Mouse (Mus musculus): ENCODE data around the gene Tmprss11a.

Tmprss11a gene

DNA sequence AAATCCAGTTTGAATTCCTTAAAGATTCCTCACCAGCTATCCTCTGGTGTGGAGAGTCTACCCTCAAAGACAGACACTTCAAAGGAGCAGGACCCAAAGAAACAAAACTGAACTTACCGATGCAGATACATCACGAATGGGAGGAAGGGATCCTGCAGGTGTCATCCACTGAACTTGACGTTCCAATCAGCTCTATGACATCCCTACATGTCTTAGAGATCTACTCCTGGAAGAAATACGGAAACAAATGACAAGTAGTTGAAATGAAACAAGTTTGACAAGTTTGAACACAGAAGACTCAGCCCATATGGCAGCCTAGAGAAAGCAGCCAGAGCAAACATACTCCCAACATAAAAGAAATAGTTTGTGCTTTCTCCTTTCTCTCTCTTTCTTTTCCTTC lies at the start of gene Tmprss11a:
TSS of gene Tmprss11a (minus strand) at position 101 of the 400 bp plus-strand sequence.
- DNase-seq (ENCODE audit: low read depth, low spot score) = no peak

DNA sequence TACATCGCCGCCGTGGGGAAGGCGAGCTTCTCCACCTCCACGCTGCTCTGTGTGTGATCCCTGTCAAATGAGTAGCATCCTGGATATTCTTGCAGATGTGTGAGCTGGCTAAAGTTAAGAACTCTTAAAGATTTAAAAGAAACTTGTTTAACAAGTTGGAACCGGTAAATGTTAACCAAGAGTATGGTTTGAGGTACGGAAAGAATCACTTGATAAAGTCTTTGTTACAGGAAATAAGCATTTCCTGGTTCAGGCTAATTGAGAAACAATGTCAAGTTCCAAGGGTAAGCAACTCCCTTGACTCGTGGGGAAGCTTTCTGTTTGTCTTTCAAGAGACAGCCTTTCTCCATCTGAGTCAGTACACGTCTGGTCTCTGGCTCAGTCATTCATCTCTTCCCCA lies 49.7 kb upstream of the Tmprss11a start, which contains the start of gene Tmprss11g:
TSS of gene Tmprss11g (minus strand) at position 101 of the 400 bp plus-strand sequence.
- DNase-seq (ENCODE audit: low read depth, low spot score) = no peak

DNA sequence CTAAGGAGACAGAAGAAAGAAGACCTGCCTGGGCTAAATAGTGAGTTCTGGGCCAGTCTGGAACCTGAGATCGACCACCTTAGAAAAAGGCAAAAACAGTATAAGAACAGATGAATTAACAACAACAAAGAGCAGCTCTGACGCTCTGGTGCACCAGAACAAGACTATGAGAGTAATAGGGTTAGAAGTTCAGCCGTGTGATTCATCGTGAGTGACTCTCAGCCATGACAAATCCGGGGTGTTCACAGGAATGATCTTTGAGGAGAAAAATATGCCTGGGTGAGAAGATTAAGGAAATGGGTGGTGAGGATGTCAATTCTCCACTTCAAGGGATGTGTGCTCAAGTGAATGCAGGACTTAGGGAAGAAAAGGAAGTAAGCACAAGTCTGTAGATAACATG lies 42.7 kb upstream of the Tmprss11a start:
- no peak for DNase-seq (ENCODE audit: low read depth, low spot score)

DNA sequence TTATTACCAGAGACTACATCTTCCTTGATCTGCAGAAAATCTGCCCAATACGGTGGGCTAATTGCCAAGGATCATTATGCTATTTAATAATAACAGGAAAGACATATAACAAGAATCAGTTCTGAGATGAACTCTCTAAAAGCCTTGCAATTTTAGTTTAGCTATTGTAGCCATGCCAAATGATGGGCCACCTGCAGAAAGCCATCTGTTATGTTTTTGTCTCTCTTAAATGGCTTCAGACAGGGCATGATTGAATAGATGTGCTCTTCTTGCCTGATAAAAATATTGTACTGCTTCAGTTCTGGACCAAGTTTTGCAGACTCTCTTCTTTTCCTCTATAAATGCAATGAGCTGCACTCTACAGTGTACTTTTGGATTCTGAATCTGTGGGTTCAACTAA lies 24.7 kb upstream of the Tmprss11a start:
- no peak for DNase-seq (ENCODE audit: low read depth, low spot score)

DNA sequence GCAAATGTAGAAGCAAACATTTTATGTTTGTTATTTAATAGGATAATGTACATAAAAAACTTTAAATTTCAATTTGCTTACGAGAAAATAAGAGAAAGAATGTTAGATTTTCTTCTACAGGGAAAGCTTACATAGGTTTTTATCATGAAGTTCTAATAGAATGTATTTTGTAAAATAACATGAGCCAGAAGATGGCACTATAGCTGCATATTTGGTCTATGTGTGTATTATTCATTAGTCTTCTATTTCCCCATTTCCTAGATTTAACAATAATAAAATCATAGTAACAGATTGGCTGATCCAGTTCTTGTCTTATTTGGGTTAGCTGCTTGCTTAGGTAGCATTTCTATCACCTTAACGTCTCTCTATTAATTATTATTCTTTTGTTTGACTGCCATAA lies 13.8 kb upstream of the Tmprss11a start:
- DNase-seq (ENCODE audit: low read depth, low spot score) = no peak

DNA sequence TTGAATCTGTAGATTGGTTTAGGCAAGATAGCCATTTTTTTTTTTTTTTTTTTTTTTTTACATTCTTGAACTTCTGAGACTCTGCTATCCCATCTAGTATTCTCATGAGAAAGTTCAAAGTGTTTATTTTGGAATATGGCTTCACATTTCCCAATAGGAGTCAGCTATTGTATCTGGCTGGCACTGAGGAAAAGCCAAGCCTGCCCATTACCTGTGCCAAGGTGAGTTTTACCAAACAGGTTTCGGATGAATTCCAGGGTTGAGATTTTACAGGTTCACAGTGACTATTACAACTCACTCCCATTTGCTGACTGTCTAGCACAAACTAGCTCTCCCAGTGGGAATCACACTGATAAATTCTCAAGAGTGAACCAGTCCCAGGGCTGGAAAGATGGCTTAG lies 13.2 kb upstream of the Tmprss11a start:
- no peak for DNase-seq (ENCODE audit: low read depth, low spot score)

DNA sequence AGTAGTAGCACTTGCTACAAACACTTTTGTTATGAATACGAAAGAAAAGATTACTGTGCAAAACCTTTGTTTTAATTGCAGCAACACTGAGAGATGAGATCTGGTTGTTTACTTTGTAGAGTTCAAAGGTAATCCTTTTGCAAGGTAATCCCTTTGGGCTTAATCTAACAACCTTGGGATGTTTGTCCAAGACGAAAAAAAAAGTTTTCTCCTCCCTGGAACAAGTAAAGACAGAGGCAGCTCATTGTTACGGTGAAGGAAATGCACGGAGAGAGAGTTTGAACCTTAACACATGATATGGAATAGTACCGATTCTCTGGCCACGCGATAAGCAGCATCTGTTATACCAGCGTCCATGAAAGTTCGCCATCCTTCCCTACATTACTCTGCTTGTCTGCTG lies 5.1 kb upstream of the Tmprss11a start:
- no peak for DNase-seq (ENCODE audit: low read depth, low spot score)

DNA sequence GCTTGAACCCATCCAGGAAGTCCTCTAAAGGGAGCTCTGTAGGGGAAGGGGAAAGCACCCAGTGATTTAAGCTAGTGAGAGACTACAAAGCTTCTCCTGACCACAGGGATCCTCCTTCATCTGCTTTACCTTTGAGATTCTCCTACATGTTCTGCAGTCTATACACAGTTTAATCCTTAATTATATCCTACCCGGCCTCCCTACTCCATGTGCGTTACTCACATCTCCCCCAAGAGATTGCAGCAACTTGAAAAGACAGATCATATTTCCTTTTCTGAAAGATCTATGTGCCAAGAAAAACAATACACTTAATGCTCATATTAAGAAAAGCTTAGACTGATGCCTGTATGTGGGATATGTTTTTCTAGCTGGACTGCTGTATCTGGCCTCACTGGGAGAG lies 29.5 kb downstream of the Tmprss11a start:
- no peak for DNase-seq (ENCODE audit: low read depth, low spot score)

DNA sequence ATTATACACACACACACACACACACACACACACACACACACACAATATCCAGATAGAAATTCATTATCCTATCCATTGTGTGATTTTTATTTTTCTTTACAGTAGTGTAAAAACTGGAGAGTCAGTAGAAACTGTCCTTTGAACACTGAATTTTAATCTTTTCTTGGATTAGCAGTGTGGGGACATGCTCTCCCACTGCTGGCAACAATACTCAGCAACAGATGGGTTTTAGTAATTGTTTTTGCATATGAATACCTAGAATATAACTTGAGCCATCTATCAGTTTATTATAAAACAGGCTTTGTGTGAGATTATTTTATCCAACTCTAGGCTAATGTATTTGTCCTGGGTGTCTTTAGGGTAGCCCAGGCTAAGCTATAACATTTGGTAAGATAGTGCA lies 30.2 kb downstream of the Tmprss11a start:
- DNase-seq (ENCODE audit: low read depth, low spot score) = no peak

DNA sequence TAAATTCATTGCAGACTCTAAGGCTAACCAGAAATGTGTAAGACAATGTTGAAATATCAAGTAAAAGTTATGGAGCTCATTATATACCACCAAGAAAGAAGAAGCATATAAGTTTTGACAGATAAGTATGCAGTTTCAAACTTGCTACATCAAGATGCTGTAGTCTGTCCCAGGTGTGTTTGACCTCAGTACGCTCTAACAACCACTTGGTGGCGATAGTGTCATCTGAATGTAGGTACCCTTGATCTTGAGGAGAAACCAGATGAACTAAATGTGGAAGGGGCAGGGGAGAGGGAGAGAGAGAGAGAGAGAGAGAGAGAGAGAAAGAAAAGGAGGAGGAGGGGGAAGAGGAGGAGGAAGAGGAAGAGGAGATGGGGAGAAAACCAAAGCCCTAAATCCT lies 36.1 kb downstream of the Tmprss11a start:
- DNase-seq (ENCODE audit: low read depth, low spot score) = peak; percentile 62

DNA sequence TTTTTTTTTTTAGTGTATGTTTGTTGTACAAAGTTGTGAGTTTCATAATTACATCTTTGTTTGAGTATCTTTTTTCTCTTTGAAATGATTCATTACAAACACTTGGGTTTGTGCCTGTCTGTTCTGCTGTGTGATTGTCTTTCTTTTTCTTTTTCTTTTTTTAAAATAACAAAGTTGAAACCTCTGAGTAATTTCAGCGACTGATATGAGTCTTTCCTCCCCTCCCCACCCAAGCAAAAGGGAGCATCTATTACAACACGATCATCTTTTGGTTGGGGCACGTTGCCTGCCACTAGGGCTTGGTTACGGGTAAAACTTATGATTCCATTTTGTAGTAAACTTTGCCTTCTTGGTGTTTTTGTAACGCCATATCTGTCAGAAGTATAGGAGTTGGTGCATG lies 37.7 kb downstream of the Tmprss11a start:
- DNase-seq (ENCODE audit: low read depth, low spot score) = no peak

DNA sequence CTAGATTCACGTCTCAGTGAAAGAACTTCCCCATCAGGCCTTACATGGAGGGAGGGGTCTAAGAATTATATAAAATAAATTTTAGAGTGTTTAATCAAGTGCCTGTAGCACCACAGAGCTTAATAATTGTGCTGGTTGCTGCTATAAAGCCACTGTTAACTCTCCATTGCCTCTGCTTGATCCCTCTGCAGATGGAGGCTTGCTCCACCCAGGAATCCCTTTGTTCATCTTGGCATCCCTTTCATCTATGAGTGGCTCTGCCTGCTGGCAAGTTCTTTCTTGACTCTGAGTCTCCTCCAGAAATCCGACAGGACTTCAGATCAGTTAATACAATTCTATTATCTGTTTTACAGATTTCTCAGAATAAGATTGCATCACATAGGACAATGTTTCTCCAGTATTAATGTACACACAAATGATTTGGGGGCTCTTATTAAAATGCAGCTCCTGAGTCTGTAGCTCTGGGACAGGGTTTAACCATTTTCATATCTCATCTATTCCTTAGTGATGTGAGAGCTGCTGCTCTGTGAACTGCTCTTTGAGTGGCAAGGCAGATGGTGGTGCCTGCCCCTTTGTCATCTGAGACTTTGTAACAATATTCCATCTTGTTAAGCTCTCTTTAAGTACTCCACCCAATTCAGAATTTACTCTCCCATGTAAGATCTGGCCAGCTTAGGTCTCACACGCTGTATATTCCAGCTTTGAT lies 47.3 kb downstream of the Tmprss11a start:
- no peak for DNase-seq (ENCODE audit: low read depth, low spot score)

DNA sequence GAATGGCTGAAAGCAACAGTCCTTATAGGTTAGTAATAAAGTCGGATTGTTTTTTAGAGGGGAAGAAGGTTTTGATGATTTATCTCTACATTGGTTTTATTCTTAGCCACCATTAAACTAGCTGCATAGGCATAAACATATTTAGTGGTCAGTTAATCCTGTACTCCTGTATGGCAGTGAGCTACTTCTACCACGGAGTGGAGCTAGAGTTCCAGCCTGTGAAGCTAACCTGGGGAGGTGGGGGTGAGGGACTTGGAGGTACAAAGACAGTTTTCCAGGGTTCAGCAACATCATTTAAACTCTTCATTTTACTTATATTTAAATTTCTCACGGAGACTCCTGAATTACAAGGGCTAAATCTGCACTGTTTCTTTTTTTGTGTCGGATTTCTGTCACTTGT lies 49.3 kb downstream of the Tmprss11a start:
- no peak for DNase-seq (ENCODE audit: low read depth, low spot score)

DNA sequence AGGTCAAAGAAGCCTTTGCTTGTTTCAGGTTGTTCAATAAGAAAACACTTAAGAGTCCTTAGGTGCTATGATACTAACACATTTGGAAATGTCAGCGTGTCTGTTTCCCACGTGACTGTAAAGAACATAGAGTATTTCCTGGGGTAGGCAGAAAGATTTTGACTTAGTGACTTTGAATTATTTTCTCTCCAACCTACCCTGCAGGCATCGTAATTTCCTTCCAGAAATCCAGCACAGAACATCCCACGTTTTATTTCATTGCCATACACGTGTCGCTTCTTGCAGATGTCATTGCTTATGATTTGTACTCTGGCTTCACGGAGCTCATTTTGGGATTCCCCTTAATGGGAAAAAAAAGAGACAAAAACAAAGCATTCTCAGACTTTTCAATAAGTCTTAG lies 54.5 kb downstream of the Tmprss11a start:
- DNase-seq (ENCODE audit: low read depth, low spot score) = no peak

DNA sequence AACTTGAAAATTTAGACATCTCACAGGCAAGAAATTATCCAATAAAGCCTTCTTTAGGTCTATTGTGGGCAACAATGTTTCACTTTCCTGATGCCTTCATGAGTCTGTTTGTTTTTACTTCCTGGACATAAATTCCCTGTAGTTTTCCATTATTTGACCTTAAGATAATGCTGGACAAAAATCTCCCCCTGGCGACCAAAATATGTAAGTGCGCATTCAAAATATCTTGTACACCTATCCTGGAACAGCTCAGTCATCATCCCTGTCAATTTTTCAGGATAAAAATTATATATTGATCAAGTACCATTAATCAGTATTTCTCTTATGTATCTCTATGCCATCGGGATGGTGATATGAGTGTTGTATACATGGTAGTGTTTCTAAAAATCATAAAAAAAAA lies 58.0 kb downstream of the Tmprss11a start:
- DNase-seq (ENCODE audit: low read depth, low spot score) = peak; percentile 28

DNA sequence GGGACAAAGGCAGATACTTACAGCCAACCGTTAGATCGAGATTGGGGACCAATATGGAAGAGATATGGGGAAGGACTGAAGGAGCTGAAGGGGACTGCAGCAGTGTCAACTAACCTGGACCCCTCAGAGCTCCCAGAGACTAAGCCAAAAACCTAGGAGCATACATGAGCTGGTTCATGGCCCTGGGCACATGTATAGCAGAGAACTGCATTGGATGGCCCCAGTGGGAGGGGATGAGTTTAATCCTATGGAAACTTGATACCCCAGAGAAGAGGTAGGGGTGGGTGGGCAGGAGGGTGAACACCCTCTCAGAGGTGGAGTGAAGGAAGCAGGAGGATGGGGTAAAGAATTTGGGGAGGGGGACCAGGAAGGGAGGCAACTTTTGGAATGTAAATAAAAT lies 60.8 kb downstream of the Tmprss11a start:
- DNase-seq (ENCODE audit: low read depth, low spot score) = no peak

DNA sequence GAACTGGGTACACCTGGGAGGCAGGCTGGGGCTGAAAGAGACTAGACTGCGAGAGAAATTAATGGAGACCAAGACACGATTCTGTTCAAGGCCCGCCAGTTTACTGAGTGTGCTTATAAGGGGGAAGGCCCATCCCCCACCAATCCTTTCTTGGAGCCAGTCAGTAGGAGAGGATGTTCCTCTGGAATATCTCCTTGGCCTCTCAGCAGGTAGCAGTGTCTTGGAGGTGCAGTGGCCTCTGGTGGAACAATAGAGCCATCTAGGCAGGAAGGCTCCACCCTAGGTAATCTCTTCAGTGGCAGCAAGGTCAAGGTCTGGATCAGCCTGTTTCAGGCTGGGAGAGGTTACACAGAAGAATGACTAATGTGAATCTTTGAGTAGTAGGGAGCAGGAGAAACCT lies 61.6 kb downstream of the Tmprss11a start:
- no peak for DNase-seq (ENCODE audit: low read depth, low spot score)

DNA sequence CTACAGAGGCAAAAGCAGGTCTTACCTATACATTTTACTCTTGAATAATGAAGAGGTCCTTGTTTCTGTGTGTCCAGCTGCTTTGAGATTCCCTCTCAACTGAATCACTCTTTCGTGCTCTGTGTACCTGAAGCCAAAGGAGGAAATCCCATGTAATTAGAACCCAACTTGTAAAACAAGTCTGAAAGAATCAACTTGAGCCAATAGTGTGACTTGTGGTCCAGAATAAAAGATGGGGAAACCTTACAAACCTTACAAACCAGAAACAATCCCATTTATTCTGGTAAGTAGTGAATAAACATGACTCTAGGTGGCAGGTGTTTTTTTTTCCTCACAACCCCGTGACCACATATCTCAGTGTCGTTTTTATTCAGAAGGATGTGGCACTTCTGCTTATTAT lies 95.5 kb downstream of the Tmprss11a start, which contains the start of gene Tmprss11d:
TSS of gene Tmprss11d (minus strand) at position 101 of the 400 bp plus-strand sequence.
- DNase-seq (ENCODE audit: low read depth, low spot score) = no peak
